Mouse (Mus musculus) liver, embryonic 15.5 days (tissue): Measurements from ENCODE around the gene Phlda1. TPM values are rescaled to one million over a fixed set of nuclear protein-coding genes. Genes with fewer than 3 reads are reported as not detected.

ENCODE experiments used
- ATAC-seq: fragments of 200-750 bp; cut with Nextera tagmentation; 2 replicates; pipeline ENCODE4 v1.8.0; 2017; ENCODE audit warnings: moderate number of reproducible peaks, mild to moderate bottlenecking, moderate library complexity; ENCODE audit not compliant: insufficient read depth
- H3K27ac ChIP-seq: fragments of 300-500 bp; sonication (generic); replicated peaks from 2 replicates; pipeline ENCODE4 v1.5.1; 2015; ENCODE audit warnings: mild to moderate bottlenecking, inconsistent platforms
- H3K27me3 ChIP-seq: fragments of 300-500 bp; sonication (generic); 2 replicates; pipeline ENCODE4 v1.6.1; 2015; ENCODE audit warnings: mild to moderate bottlenecking, inconsistent platforms
- H3K36me3 ChIP-seq: fragments of 300-500 bp; sonication (generic); replicated peaks from 2 replicates; pipeline ENCODE4 v1.6.1; 2015; ENCODE audit warnings: moderate library complexity, mild to moderate bottlenecking, inconsistent platforms
- H3K4me1 ChIP-seq: fragments of 300-500 bp; sonication (generic); replicated peaks from 2 replicates; pipeline ENCODE4 v1.6.1; 2015; ENCODE audit warnings: inconsistent platforms
- H3K4me2 ChIP-seq: fragments of 300-500 bp; sonication (generic); 2 replicates; pipeline ENCODE4 v1.6.1; 2015; ENCODE audit warnings: moderate library complexity, mild to moderate bottlenecking, inconsistent platforms
- H3K4me3 ChIP-seq: fragments of 300-500 bp; sonication (generic); replicated peaks from 2 replicates; pipeline ENCODE4 v1.5.1; 2015; ENCODE audit warnings: mild to moderate bottlenecking, inconsistent platforms
- H3K9ac ChIP-seq: fragments of 300-500 bp; sonication (generic); 2 replicates; pipeline ENCODE4 v1.6.1; 2015; ENCODE audit warnings: moderate library complexity, mild to moderate bottlenecking, inconsistent platforms
- H3K9me3 ChIP-seq: fragments of 300-500 bp; sonication (generic); replicated peaks from 2 replicates; pipeline ENCODE4 v1.6.1; 2016; ENCODE audit warnings: inconsistent platforms
- WGBS: fragments of 180-500 bp; shearing (Covaris S2); methylation state at CpG from one replicate; pipeline ENCODE4 v1.1.7; 2015; ENCODE audit warnings: mixed read lengths; ENCODE audit not compliant: insufficient replicate concordance; 5-methylcytosine and 5-hydroxymethylcytosine counted together
- polyA plus RNA-seq: library from polyadenylated mRNA; unstranded; fragments of >200 nt; fragmentation: Nextera tagmentation; extraction: Ambion mirVana; gene quantifications from 2 replicates; pipeline ENCODE4 v1.2.1, GENCODE M21; 2015

Phlda1 gene
- 4.2 and 4.8 TPM in 2 replicates for polyA plus RNA-seq

DNA sequence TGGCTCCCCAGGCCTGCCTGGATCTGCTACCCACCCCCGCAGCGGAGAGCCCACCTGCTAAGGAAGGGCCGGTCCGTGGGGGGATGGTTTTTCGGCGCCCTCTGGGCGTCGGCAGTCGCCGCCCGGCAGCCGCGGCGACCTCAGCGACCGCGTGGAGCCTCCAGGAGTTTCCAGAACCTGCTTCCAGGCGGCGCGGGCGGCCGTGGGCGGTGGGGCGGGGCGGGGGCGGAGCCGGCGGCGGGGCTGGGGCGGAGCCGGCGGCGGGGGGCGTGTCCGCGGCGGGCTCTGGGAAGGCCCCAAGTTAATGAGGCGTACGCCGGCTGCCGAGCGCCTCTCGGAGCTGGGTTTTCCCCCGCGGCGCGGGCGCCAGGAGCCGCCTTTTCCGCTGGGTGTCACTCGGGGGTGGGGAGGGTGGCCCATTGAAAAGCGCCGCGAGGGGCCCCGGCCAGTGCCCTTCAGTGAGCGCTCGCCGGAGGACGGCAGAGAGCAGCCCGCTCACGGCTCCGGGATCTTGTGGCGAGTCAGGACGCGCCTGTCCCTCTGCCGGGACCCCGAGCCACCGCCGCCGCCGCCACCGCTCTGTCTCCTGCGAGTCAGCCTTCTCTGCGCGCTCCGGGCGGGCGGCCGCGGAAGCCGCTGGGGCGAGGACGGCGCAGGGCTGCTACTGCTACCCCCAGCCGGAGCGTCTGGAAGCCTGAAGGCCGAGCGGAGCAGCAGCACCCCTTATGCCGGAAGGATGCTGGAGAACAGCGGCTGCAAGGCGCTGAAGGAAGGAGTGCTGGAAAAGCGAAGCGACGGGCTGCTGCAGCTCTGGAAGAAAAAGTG lies at the start of gene Phlda1:
Phlda1 (plus strand) TSS at position 186 of the 825 bp plus-strand sequence.
- no peaks in the 10 kb centered on the region for H3K9me3 ChIP-seq
- peak; percentile 92 for ATAC-seq
- H3K4me3 ChIP-seq = peak within 1 kb of the TSS; percentile 68
- H3K27ac ChIP-seq = peak within 1 kb of the TSS; percentile 74
- peaks cover 42% of the 10 kb centered on the region for H3K4me1 ChIP-seq
- under 1% methylated on average over 86 of the region's 94 CpGs for WGBS
- peak within 1 kb of the TSS; percentile 70 for H3K9ac ChIP-seq
- peak within 1 kb of the TSS; percentile 93 for H3K4me2 ChIP-seq
- peaks cover 67% of the 10 kb centered on the region for H3K27me3 ChIP-seq
- no peaks in the 10 kb centered on the region for H3K36me3 ChIP-seq

- Histone ChIP-seq H3K9ac (no peak overlapping the region), H3K36me3 (no peaks in the 10 kb centered on the region), H3K9me3 (no peaks in the 10 kb centered on the region), H3K27ac (no peak overlapping the region), H3K4me3 (no peak overlapping the region), H3K27me3 (no peaks in the 10 kb centered on the region), H3K4me1 (no peaks in the 10 kb centered on the region; the same call in 1 of the 2 replicates), H3K4me2 (no peak overlapping the region)
- ATAC-seq = no peak
- 67% methylated on average over 7 of the region's 7 CpGs for WGBS
These were observed 48.0 kb upstream of the Phlda1 start for GRCm38 (mm10) chr10:111458088-111458487.

GRCm38 (mm10) chr10:111459040-111459439 lies 47.0 kb upstream of the Phlda1 start:
- Histone ChIP-seq H3K4me1 (no peaks in the 10 kb centered on the region; the same call in 1 of the 2 replicates), H3K9ac (no peak overlapping the region), H3K27ac (no peak overlapping the region), H3K4me2 (no peak overlapping the region), H3K9me3 (no peaks in the 10 kb centered on the region), H3K27me3 (no peaks in the 10 kb centered on the region), H3K36me3 (no peaks in the 10 kb centered on the region), H3K4me3 (no peak overlapping the region)
- WGBS = 70% methylated on average over 9 of the region's 9 CpGs
- no peak for ATAC-seq

GRCm38 (mm10) chr10:111459874-111460273 lies 46.2 kb upstream of the Phlda1 start:
- Histone ChIP-seq H3K9ac (no peak overlapping the region), H3K36me3 (no peaks in the 10 kb centered on the region), H3K4me1 (no peaks in the 10 kb centered on the region; the same call in 1 of the 2 replicates), H3K4me2 (no peak overlapping the region), H3K4me3 (no peak overlapping the region), H3K9me3 (no peaks in the 10 kb centered on the region), H3K27me3 (no peaks in the 10 kb centered on the region), H3K27ac (no peak overlapping the region)
- WGBS = 46% methylated on average over 3 of the region's 3 CpGs
- no peak for ATAC-seq

GRCm38 (mm10) chr10:111460381-111460780 lies 45.7 kb upstream of the Phlda1 start:
- WGBS = 41% methylated on average over 4 of the region's 4 CpGs
- H3K9me3 ChIP-seq = no peaks in the 10 kb centered on the region
- H3K9ac ChIP-seq = no peak overlapping the region
- peaks cover 2% of the 10 kb centered on the region; the same call in 1 of the 2 replicates for H3K4me1 ChIP-seq
- ATAC-seq = no peak
- no peaks in the 10 kb centered on the region for H3K27me3 ChIP-seq
- H3K36me3 ChIP-seq = no peaks in the 10 kb centered on the region
- no peak overlapping the region for H3K27ac ChIP-seq
- no peak overlapping the region for H3K4me3 ChIP-seq
- no peak overlapping the region for H3K4me2 ChIP-seq

GRCm38 (mm10) chr10:111464833-111465232 lies 41.3 kb upstream of the Phlda1 start:
- whole genome bisulfite sequencing = 37% methylated on average over 1 of the region's 1 CpGs
- Histone ChIP-seq H3K9me3 (no peaks in the 10 kb centered on the region), H3K9ac (no peak overlapping the region), H3K4me1 (peaks cover 4% of the 10 kb centered on the region; the same call in 1 of the 2 replicates), H3K36me3 (no peaks in the 10 kb centered on the region), H3K27ac (no peak overlapping the region), H3K4me3 (no peak overlapping the region), H3K4me2 (no peak overlapping the region), H3K27me3 (no peaks in the 10 kb centered on the region)
- ATAC-seq = no peak

DNA sequence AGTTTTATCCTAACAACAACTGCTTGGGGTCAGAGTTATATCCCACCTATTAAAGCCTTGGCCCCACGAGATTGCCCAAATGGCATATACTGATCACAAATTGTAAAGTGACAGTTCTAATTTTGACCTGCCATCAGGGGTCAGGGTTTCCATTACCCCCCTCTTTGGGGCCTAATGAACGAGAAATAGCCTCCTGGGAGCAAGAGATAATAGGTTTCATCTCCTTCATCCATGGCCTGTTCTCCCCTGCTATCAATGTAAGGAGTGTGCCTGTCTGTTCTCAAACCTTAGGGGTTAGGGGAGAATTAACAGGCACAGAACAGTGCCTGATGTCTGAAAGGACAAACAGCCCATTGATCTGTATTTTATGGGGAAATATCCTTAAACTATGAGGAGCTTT lies 40.7 kb upstream of the Phlda1 start:
- Histone ChIP-seq H3K36me3 (no peaks in the 10 kb centered on the region), H3K4me2 (no peak overlapping the region), H3K27ac (no peak overlapping the region), H3K4me1 (peaks cover 4% of the 10 kb centered on the region; the same call in 1 of the 2 replicates), H3K27me3 (no peaks in the 10 kb centered on the region), H3K4me3 (no peak overlapping the region), H3K9ac (no peak overlapping the region), H3K9me3 (no peaks in the 10 kb centered on the region)
- WGBS = 30% methylated on average over 2 of the region's 2 CpGs
- ATAC-seq = peak; percentile 40; the same call in 1 of the 2 replicates

- Histone ChIP-seq H3K36me3 (peaks cover 5% of the 10 kb centered on the region; the same call in 1 of the 2 replicates), H3K9ac (no peak overlapping the region), H3K9me3 (no peaks in the 10 kb centered on the region), H3K4me3 (no peak overlapping the region), H3K4me2 (no peak overlapping the region), H3K4me1 (peaks cover 34% of the 10 kb centered on the region), H3K27me3 (0 out of 2 replicates have a peak, but pooled peaks cover 5% of the 10 kb centered on the region), H3K27ac (no peak overlapping the region)
- 30% methylated on average over 9 of the region's 9 CpGs for WGBS
- ATAC-seq = no peak
These were observed 34.9 kb upstream of the Phlda1 start for GRCm38 (mm10) chr10:111471166-111471565.

DNA sequence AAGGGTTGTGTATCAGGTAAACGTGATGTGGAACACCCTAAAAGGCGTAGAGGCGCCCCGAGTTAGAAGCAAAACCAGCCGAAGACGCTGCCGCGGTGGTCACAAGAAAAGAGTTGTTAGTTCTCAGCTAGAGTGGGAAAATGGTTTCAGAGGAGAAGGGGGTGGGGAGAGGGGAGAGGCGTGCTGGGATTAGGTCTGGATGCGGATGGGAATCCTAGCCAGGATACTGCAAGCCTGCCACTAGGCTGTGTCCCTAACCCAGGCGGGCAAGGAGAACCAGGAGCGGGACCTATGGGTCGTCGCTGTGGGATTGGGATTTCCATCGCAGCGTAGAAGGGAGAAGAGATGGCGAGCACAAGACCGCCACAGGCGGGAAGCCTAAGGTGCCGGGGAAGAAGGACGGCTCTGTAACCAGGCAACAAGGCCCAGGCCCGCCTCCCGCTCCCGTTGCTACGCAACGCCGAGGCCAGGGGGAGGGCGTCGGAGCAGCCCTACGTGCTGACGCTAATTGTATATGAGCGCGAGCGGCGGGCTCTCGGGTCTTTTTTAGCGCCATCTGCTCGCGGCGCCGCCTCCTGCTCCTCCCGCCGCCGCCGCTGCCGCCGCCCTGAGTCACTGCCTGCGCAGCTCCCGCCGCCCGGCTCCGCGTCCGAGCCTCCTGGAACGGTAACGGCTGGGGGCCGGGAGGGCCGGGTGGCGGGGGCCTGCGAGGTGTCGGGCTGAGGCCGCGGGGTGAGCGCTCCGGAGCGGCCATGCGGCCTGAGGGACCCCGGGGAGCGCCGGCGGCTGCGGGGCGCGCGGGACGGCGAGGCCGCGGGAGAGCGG lies 33.2 kb upstream of the Phlda1 start, which contains the start of gene Nap1l1:
Nap1l1 (plus strand) TSS at position 538 of the 825 bp plus-strand sequence.
- H3K4me2 ChIP-seq = peak within 1 kb of the TSS; percentile 94
- H3K4me1 ChIP-seq = peaks cover 49% of the 10 kb centered on the region
- H3K27me3 ChIP-seq = 0 out of 2 replicates have a peak, but pooled peaks cover 5% of the 10 kb centered on the region
- peak within 1 kb of the TSS; percentile 95 for H3K9ac ChIP-seq
- peak within 1 kb of the TSS; percentile 94 for H3K4me3 ChIP-seq
- H3K9me3 ChIP-seq = no peaks in the 10 kb centered on the region
- WGBS = 3% methylated on average over 79 of the region's 80 CpGs
- H3K36me3 ChIP-seq = peaks cover 5% of the 10 kb centered on the region; the same call in 1 of the 2 replicates
- peak; percentile 95 for ATAC-seq
- peak within 1 kb of the TSS; percentile 85 for H3K27ac ChIP-seq

- peak overlapping the region; percentile 94 for H3K4me3 ChIP-seq
- no peaks in the 10 kb centered on the region for H3K9me3 ChIP-seq
- ATAC-seq = peak; percentile 73
- H3K27ac ChIP-seq = peak overlapping the region; percentile 85
- peaks cover 54% of the 10 kb centered on the region for H3K4me1 ChIP-seq
- H3K36me3 ChIP-seq = peaks cover 5% of the 10 kb centered on the region; the same call in 1 of the 2 replicates
- peak overlapping the region; percentile 95 for H3K9ac ChIP-seq
- H3K4me2 ChIP-seq = peak overlapping the region; percentile 94
- 0 out of 2 replicates have a peak, but pooled peaks cover 5% of the 10 kb centered on the region for H3K27me3 ChIP-seq
- under 1% methylated on average over 51 of the region's 58 CpGs for WGBS
These were observed 32.3 kb upstream of the Phlda1 start for GRCm38 (mm10) chr10:111473511-111474371.
